Mouse (Mus musculus) lung, adult 2 months (tissue): ENCODE data around the gene Nfatc2.

Source experiments
- CTCF ChIP-seq: fragments of 200-500 bp; IDR thresholded peaks from 2 replicates; pipeline ENCODE4 v1.5.1; 2011; ENCODE audit warnings: mild to moderate bottlenecking, low read length, control low read depth; ENCODE audit not compliant: insufficient read depth
- POLR2A ChIP-seq: fragments of 200-500 bp; IDR thresholded peaks from 2 replicates; pipeline ENCODE4 v1.6.1; 2011; ENCODE audit warnings: low read depth, mild to moderate bottlenecking, control low read depth, low read length, borderline replicate concordance; ENCODE audit errors: extremely low read depth

DNA sequence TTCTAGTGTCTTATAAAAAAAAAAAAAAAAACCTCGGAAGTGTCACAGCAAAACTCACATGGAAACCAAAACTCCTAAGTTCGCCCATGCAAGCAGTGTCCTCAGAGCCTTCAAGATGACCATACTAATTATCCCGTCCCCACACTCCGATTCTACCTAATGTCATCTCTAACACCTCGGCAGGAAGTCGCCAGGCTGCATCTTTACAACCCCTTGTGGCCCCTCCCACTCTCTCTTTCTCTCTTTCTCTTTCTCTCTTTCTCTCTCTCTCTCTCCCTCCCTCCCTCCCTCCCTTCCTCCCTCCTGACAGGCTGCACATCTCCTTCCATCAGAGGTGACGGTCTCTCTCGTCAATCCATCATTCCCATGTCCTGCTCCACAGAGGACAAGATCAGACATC lies 44.4 kb downstream of the Nfatc2 start:
- TF ChIP-seq POLR2A: no peak
- TF ChIP-seq CTCF: no peak
